Mouse (Mus musculus): Measurements from ENCODE around the gene Tmem132b.

GRCm38 (mm10) chr5:125505968-125506367, 25.6 kb upstream of the Tmem132b start:
- no peak for TF ChIP-seq CEBPB (IDR thresholded peaks at IDR 0.05; ENCODE audit: low read depth)
- TF ChIP-seq CTCF (IDR thresholded peaks at IDR 0.05; ENCODE audit: control insufficient read depth, insufficient read depth, insufficient read length), result no peak
- TF ChIP-seq USF1 (IDR thresholded peaks at IDR 0.05; ENCODE audit: low read depth), result no peak
- TF ChIP-seq MAX (IDR thresholded peaks at IDR 0.05), result no peak
- no peak for TF ChIP-seq MYOG (IDR thresholded peaks at IDR 0.05; ENCODE audit: control insufficient read depth, extremely low read depth, insufficient read length)
